In the genomic region with DNA sequence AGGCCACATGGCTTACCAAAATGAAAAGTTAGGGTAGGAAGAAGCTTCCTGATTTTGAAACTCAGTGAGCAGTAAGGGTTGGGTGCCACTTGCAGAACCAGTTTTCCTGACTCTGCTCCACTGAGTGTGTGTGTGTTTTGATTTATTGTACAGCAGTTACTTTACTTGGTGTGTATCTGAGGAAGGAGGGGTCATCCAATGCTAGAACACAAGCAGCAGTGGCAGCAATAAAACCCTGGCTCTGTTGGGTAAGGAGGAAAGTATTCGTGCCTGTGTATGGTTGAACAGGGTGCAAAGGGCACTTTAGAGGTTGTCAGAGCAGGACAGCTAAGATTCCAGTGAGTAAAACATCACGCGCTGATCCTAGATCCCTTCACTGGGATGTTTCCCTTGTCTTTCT, we compare ENCODE assay signal across 13 mouse cellular contexts. TPM values are rescaled to one million over a fixed set of nuclear protein-coding genes. Genes with fewer than 3 reads are reported as not detected.
DNase-seq lines count a peak whose midpoint lies in the region; ATAC-seq and TF ChIP-seq lines count a peak whose summit lies in the region.
"Had no signal": no experiment of that assay in that cellular context is flagged by ENCODE, and none has a peak within 500 bp of the region (broad histone marks: within the 10 kb centered on the region; RNA-seq: fewer than 3 reads in every experiment).

No protein-coding gene starts in this region.

- 69% methylated on average over 3 of the region's 3 CpGs for WGBS in heart, embryonic 11.5 days (ENCODE audit: insufficient replicate concordance)
- 30% methylated on average over 3 of the region's 3 CpGs for WGBS in liver, adult 2 months
- WGBS in liver, embryonic 11.5 days, result 95% methylated on average over 3 of the region's 3 CpGs
- WGBS in intestine, postnatal 0 days, result 63% methylated on average over 3 of the region's 3 CpGs
- 18% methylated on average over 3 of the region's 3 CpGs for WGBS in small intestine, adult 2 months

- H3K27ac ChIP-seq in heart, embryonic 11.5 days (ENCODE audit: low read depth, low read length), result peak overlapping the region; percentile 59
- H3K27ac ChIP-seq in liver, adult 2 months (replicated peaks; ENCODE audit: insufficient read depth, low read depth, low read length), result no peak overlapping the region; the same call in 1 of the 2 replicates
- H3K27ac ChIP-seq in liver, embryonic 11.5 days (ENCODE audit: low read depth, low read length), result no peak overlapping the region
- H3K27ac ChIP-seq in intestine, postnatal 0 days (ENCODE audit: low read depth, low read length), result peak overlapping the region; percentile 76
- H3K27ac ChIP-seq in small intestine, adult 2 months (ENCODE audit: insufficient read depth, low read depth, low read length), result peak overlapping the region; percentile 81
- H3K27ac ChIP-seq: layer of hippocampus, adult 2 months; midbrain, embryonic 15.5 days had no signal

- H3K79me2 ChIP-seq in liver, adult 2 months (ENCODE audit: control insufficient read depth, insufficient read depth, low read length), result peaks cover 39% of the 10 kb centered on the region; the same call in 1 of the 2 replicates

- no peak overlapping the region for H3K4me3 ChIP-seq in heart, embryonic 11.5 days (ENCODE audit: low read depth, low read length)
- no peak overlapping the region for H3K4me3 ChIP-seq in liver, adult 2 months (ENCODE audit: insufficient read depth, low read depth, low read length)
- H3K4me3 ChIP-seq in liver, embryonic 11.5 days (ENCODE audit: low read depth, low read length), result no peak overlapping the region
- H3K4me3 ChIP-seq in intestine, postnatal 0 days (ENCODE audit: low read depth, low read length), result no peak overlapping the region
- no peak overlapping the region for H3K4me3 ChIP-seq in small intestine, adult 2 months (ENCODE audit: low read depth, low read length)
- H3K4me3 ChIP-seq: layer of hippocampus, adult 2 months; midbrain, embryonic 15.5 days had no signal

- TF ChIP-seq POLR2A in liver, adult 2 months (IDR thresholded peaks at IDR 0.05; ENCODE audit: extremely low read depth, insufficient read depth, low read length), result no peak
- no peak for TF ChIP-seq POLR2A in small intestine, adult 2 months (IDR thresholded peaks at IDR 0.05; ENCODE audit: low read depth, low read length)

- H3K27me3 ChIP-seq in heart, embryonic 11.5 days (ENCODE audit: control insufficient read depth, insufficient read depth, low read length), result no peaks in the 10 kb centered on the region
- no peaks in the 10 kb centered on the region for H3K27me3 ChIP-seq in liver, adult 2 months (ENCODE audit: control insufficient read depth, insufficient read depth, low read length)
- no peaks in the 10 kb centered on the region for H3K27me3 ChIP-seq in liver, embryonic 11.5 days (replicated peaks; ENCODE audit: control insufficient read depth, insufficient read depth, low read length)
- H3K27me3 ChIP-seq in intestine, postnatal 0 days (replicated peaks; ENCODE audit: control insufficient read depth, insufficient read depth, low read length), result no peaks in the 10 kb centered on the region
- H3K27me3 ChIP-seq in small intestine, adult 2 months (ENCODE audit: control insufficient read depth, insufficient read depth, low read length), result no peaks in the 10 kb centered on the region
- H3K27me3 ChIP-seq: midbrain, embryonic 15.5 days had no signal

- TF ChIP-seq CTCF in liver, adult 2 months (IDR thresholded peaks at IDR 0.05; ENCODE audit: low read depth, low read length), result no peak
- no peak for TF ChIP-seq CTCF in intestine, postnatal 0 days (IDR thresholded peaks at IDR 0.05; ENCODE audit: low read depth)
- no peak for TF ChIP-seq CTCF in small intestine, adult 2 months (IDR thresholded peaks at IDR 0.05; ENCODE audit: extremely low read depth, insufficient read length, insufficient replicate concordance, low read depth, low read length)

- peak overlapping the region; percentile 24; the same call in 1 of the 2 replicates for H3K4me2 ChIP-seq in heart, embryonic 11.5 days
- no peak overlapping the region for H3K4me2 ChIP-seq in liver, embryonic 11.5 days
- H3K4me2 ChIP-seq in intestine, postnatal 0 days (replicated peaks; ENCODE audit: low read depth), result peak overlapping the region; percentile 28
- H3K4me2 ChIP-seq: midbrain, embryonic 15.5 days had no signal

- no peak for DNase-seq in heart, adult 9 months (ENCODE audit: low spot score in 2 of 2)
- DNase-seq in liver, adult 2 months (ENCODE audit: extremely low read depth, low read depth, low spot score), result peak; percentile 69
- DNase-seq in liver, embryonic 11.5 days (ENCODE audit: low spot score), result no peak
- no peak for DNase-seq in thymus, postnatal 25 days
- DNase-seq: adrenal gland, adult 2 months; cerebellum, adult 18-20 months; lung, adult 18-20 months had no signal

- no peaks in the 10 kb centered on the region for H3K9me3 ChIP-seq in heart, embryonic 11.5 days (replicated peaks; ENCODE audit: control insufficient read depth, low read length)
- H3K9me3 ChIP-seq in liver, embryonic 11.5 days (ENCODE audit: control insufficient read depth, low read length), result no peaks in the 10 kb centered on the region
- H3K9me3 ChIP-seq in intestine, postnatal 0 days (ENCODE audit: control insufficient read depth), result no peaks in the 10 kb centered on the region
- H3K9me3 ChIP-seq: midbrain, embryonic 15.5 days had no signal

- H3K4me1 ChIP-seq in heart, embryonic 11.5 days (ENCODE audit: control insufficient read depth, insufficient read depth, low read length), result peaks cover 29% of the 10 kb centered on the region
- H3K4me1 ChIP-seq in liver, adult 2 months (ENCODE audit: control insufficient read depth, insufficient read depth, low read length), result peaks cover 24% of the 10 kb centered on the region
- peaks cover 14% of the 10 kb centered on the region for H3K4me1 ChIP-seq in liver, embryonic 11.5 days (replicated peaks; ENCODE audit: control insufficient read depth, insufficient read depth, low read length)
- peaks cover 13% of the 10 kb centered on the region; the same call in 1 of the 2 replicates for H3K4me1 ChIP-seq in intestine, postnatal 0 days (replicated peaks; ENCODE audit: control insufficient read depth, insufficient read depth, low read length)
- peaks cover 27% of the 10 kb centered on the region for H3K4me1 ChIP-seq in small intestine, adult 2 months (ENCODE audit: control insufficient read depth, insufficient read depth, insufficient read length, low read length)

- H3K9ac ChIP-seq in heart, embryonic 11.5 days (ENCODE audit: low read depth, low read length), result peak overlapping the region; percentile 39; the same call in 1 of the 2 replicates
- no peak overlapping the region for H3K9ac ChIP-seq in liver, adult 2 months (ENCODE audit: low read depth, low read length)
- H3K9ac ChIP-seq in liver, embryonic 11.5 days (ENCODE audit: low read depth, low read length), result no peak overlapping the region
- no peak overlapping the region for H3K9ac ChIP-seq in intestine, postnatal 0 days (ENCODE audit: low read depth, low read length)
- H3K9ac ChIP-seq: midbrain, embryonic 15.5 days had no signal

- no peak for ATAC-seq in heart, embryonic 11.5 days (replicated peaks; ENCODE audit: insufficient number of reproducible peaks, low FRiP score, low TSS enrichment)
- no peak for ATAC-seq in liver, embryonic 11.5 days (replicated peaks; ENCODE audit: low FRiP score)
- peak; percentile 98 for ATAC-seq in intestine, postnatal 0 days
- ATAC-seq in inflammation-experienced regulatory T-cells, adult 6 months, result no peak
- ATAC-seq: midbrain, embryonic 15.5 days had no signal

- H3K36me3 ChIP-seq in heart, embryonic 11.5 days (ENCODE audit: control insufficient read depth, insufficient read depth, low read length), result no peaks in the 10 kb centered on the region
- H3K36me3 ChIP-seq in liver, adult 2 months (ENCODE audit: control insufficient read depth, insufficient read depth, low read length), result no peaks in the 10 kb centered on the region
- no peaks in the 10 kb centered on the region; the same call in 1 of the 2 replicates for H3K36me3 ChIP-seq in liver, embryonic 11.5 days (ENCODE audit: control insufficient read depth, insufficient read depth, low read length)
- H3K36me3 ChIP-seq in intestine, postnatal 0 days (ENCODE audit: control insufficient read depth, insufficient read depth), result no peaks in the 10 kb centered on the region; the same call in 1 of the 2 replicates
- H3K36me3 ChIP-seq in small intestine, adult 2 months (ENCODE audit: control insufficient read depth, insufficient read depth, low read length), result peaks cover 3% of the 10 kb centered on the region; the same call in 1 of the 2 replicates

RNA-seq across cellular contexts. Expression of gene Akap9, which starts 11.1 kb away (rescaled TPM):
- 85.8 and 99.1 TPM in 2 replicates for polyA plus RNA-seq in heart, embryonic 11.5 days (2014; fragmentation: Nextera tagmentation; extraction: Ambion mirVana)
- total RNA-seq in liver, adult 2 months (2014; rRNA removed), result 37.7 and 45.9 TPM in 2 replicates
- 3.0 and 4.7 TPM in 2 replicates for polyA plus RNA-seq in liver, adult 2 months (2012; rRNA removed)
- 54.4 and 69.8 TPM in 2 replicates for polyA plus RNA-seq in liver, embryonic 11.5 days (2014; fragmentation: Nextera tagmentation; extraction: Ambion mirVana)
- polyA plus RNA-seq in intestine, postnatal 0 days (2015; fragmentation: Nextera tagmentation; extraction: Ambion mirVana), result 79.1 and 93.2 TPM in 2 replicates
- polyA plus RNA-seq in small intestine, adult 2 months (2012; rRNA removed), result 5.7 and 11.7 TPM in 2 replicates
- polyA plus RNA-seq in inflammation-experienced regulatory T-cells, adult 6 months (2017; shearing (Covaris generic)), result 100 to 1,000 TPM; 102 to 198 (median 175) TPM

RNA-seq across cellular contexts. Expression of gene Mterf1a, which starts 45.2 kb away (rescaled TPM):
- polyA plus RNA-seq in heart, embryonic 11.5 days (2014; fragmentation: Nextera tagmentation; extraction: Ambion mirVana), result 6.9 and 8.2 TPM in 2 replicates
- total RNA-seq in liver, adult 2 months (2014; rRNA removed), result 2.3 and 4.9 TPM in 2 replicates
- 0.51 and 0.57 TPM in 2 replicates for polyA plus RNA-seq in liver, adult 2 months (2012; rRNA removed)
- 9.9 and 11.7 TPM in 2 replicates for polyA plus RNA-seq in liver, embryonic 11.5 days (2014; fragmentation: Nextera tagmentation; extraction: Ambion mirVana)
- polyA plus RNA-seq in intestine, postnatal 0 days (2015; fragmentation: Nextera tagmentation; extraction: Ambion mirVana), result 3.3 TPM in 2 replicates
- polyA plus RNA-seq in small intestine, adult 2 months (2012; rRNA removed), result 0.15 and 0.34 TPM in 2 replicates
- polyA plus RNA-seq in inflammation-experienced regulatory T-cells, adult 6 months (2017; shearing (Covaris generic)), result 10 to 100 TPM; 23.3 to 36.2 (median 33.8) TPM

Comparison
In these comparisons a context has a peak if more than half of its experiments do, and no peak if none do; other contexts are left out.
1. H3K27ac ChIP-seq: peak in heart, embryonic 11.5 days (single experiment), intestine, postnatal 0 days (single experiment) and small intestine, adult 2 months (single experiment); none in liver, adult 2 months (single experiment) and liver, embryonic 11.5 days (single experiment).